Mouse (Mus musculus): ENCODE results near the gene Ly6g6c. TPM values are rescaled to one million over a fixed set of nuclear protein-coding genes. Genes with fewer than 3 reads are reported as not detected.

The Ly6g6c gene
- polyA plus RNA-seq (2014; fragmentation: Illumina TruSeq; extraction: RNeasy Lipid Tissue Mini Kit (QIAGEN cat#74804); ENCODE audit: low read depth, low replicate concordance) = not detected

DNA sequence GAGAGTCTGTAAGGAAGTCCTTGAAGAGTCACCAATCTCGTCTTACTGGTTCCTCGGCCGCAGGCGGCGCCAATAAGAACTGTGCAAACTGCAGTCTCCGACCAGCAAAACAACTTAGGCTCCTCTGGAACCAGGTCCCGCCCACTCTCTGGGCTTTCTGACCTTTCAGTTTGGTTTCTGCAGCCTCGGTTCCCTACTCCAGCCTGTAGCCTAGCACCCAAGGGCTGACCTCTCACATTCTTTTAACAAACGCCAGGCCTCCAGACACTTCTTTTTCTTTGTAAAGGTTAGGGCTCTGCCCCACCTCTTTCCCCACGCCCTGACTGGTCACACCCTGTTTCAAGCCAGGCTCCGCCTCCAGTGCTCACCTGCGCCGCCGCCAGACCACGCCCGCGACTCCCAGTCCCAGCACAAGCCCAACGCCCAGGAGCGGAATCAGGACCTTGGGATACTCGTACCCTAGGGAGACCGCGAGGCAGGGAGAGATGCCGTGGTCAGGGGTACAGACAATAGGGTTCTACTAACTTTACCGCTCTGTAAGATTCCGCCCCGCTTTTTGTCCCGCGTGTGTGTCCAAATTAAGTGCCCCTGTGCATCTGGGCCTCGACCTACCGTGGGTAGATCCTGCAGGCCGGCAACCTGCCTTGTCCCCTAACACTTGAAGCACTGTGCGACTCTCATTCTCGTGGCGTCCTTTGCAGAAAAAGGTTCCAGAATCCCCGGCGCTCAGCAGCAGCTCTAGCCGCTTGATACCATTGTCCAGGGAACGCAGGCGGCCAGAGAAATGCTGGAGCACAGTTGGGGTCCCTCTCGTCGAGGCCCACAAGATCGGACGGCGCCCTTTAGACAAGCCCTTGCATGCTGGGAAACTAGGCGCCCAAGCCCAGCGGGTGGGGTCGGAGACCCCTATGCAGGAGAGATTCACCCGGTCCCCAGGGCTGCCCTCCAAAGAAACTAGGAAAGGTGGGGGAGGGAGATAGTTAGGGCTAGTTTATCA is at the start of gene Ly6g6c:
Gene Ly6g6c (plus strand): TSS at position 438 of the 997 bp plus-strand sequence.

DNA sequence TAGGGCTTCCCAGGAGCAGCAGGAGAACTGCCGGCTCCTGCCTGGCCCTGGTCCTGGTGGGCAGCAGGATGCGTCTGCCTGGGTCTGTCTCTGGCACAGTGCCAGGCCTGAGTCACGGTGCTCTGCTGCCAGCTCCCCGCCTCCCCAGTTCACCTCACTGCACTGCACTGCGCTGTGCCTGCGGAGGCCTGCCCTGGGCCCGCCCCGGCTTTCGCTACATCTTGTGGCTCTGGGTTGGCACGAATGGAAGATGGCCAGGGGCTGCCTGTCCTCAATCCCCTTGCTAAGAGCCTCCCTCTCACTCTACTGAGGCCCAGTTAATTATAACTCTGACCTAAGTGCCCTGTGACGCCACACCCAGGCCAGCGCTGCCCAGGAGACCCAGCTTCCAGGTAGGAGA is 48.8 kb upstream of the Ly6g6c start, which contains the start of gene Vwa7:
Gene Vwa7 (plus strand): TSS at position 204 of the 400 bp plus-strand sequence.

DNA sequence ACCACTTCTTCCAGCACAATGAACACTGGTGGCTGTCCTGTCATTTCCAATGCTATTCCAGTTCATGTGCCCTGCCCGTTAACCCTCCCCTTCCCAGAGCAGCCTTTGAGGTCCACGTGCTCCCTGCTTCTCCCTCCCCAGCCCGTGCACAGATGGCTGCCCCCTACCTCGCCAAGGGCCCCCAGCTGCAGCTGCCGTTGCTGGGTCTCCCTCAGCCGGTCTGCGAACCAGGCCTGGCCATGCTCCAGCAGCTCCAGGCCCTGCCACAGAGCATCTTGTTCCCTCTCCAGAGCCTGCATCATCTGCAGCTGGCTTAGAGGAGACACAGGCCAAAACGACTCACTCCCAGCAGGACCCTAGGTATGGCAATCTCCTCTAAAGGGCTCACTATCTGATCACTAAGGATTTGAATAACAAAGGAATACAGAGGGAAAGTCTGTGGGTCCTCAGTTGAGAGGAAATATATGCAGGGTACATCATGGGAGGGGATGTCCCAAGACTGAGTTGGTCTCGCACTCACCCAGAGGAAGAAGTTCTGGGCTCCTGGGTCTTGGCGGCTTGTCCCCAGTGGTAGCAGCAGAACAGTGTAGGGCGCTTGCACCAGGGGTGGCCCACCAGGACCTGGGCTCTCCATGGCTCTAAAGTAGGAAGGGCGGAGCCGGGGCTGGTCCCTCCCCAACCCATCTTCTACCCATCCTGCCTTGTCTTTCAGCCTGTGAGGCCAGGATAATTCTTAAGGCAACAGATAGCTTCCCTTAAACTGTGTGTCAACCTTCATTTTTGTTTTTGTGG is 37.7 kb upstream of the Ly6g6c start, which contains the start of gene Sapcd1:
Gene Sapcd1 (minus strand): TSS at position 740 of the 792 bp plus-strand sequence.

DNA sequence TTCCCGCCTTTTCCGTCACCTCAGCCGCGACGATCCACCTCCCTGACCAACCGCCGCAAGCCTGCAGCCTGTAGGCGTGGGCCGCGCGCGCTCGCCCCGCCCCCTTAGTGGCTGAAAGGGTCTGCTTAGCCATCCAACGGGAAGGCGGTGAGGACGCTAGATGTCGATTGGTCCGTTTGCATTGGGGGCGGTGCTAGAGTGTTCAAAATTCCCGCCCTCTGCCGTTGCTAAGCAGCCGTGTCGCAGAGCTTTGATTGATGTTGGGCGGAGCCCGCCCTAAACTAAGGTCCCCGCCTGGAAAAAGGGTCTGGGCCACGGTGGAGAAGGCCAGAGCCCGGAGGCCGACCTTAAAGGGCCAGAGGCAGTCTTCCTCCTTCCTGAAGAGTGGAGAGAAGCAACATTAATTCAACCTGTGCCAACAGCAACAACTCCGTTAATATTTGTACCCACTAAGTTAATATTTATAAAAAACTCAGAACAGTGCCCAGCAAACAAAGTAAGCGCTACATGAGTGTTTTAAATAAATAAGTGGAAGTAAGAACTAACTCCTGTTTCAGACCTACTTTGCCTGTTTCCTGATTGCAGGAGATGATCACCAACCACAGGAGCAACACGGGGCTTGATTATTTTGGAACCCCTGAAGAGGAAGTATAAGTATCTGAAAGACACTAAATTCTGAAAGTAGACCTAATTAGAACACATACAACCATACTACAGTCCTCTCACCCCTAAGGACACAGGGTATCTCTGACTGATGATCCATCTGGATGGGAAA is 18.3 kb upstream of the Ly6g6c start, which contains the start of gene Msh5:
Gene Msh5 (minus strand): TSS at position 65 of the 775 bp plus-strand sequence.

DNA sequence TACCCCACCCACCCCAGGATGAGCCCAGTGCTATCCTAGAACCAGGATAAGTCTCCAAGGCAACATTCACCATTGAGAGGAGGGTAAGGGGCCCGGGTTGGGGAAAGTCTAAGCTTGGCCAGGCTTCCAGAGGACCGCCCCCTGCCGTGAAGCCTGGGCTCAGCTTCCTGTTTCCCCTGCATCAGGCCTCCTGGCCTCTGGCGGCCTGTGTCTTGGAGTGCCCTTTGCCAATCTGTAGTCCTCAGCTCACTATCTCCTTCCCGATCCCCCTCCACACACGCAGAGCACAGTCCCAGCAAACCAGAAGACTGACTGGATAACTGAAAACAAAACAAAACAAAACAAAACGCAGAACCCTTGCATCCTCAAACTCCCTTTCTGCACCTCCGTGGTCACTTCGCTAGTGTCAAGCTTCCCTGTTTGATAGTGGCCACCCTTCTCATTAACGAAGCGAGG is 15.6 kb upstream of the Ly6g6c start, which contains the start of gene Clic1:
Gene Clic1 (plus strand): TSS at position 406 of the 456 bp plus-strand sequence.

DNA sequence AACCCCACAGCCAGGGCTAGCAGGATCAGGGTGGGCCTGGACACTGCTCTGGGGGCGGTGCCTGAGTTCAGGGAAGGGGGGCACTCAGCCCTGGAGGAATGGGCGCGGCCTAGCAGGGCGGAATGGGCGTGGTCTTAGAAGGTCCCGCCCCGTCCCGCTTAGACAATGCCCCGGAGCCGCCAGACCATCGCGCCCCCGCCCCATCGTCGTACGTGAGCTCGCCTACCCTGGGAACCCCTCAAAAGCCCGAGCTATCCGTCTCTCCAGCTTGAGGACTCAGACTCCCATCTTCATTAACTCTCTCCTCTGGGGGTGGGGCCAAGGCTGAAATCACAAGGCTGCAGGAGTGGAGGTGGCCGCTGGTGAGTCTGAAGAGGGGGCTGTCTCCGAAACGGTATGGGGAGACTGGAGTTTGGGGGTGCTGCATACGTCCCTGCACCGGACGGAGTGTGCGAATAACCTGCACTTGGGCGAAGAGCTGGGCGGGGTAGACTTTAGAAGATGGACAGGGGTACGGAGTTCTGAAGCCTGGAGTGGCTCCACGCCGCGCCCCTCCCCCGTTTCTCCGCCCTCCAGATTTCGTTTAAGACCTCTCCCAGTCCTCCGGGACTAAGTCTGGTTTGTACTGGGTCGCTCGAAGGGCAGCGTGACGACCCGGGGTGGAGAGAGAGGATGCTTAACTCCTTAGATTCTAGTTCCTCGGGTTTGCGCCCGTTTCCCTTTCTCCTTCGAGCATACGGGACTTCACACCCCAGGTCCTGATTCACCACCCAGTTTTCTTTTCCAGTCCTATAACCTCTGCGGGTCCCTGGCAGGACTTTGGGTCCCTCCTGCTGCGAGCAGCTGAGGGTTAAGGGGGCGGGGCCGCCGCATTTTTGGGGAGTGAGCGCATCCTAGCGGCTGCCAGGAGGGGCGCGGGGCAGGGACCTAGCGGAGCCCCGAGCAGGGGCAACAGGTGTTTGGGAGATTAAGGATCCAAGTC is 6.0 kb upstream of the Ly6g6c start, which contains the start of gene Ddah2:
Gene Ddah2 (plus strand): TSS at position 125 of the 982 bp plus-strand sequence.

DNA sequence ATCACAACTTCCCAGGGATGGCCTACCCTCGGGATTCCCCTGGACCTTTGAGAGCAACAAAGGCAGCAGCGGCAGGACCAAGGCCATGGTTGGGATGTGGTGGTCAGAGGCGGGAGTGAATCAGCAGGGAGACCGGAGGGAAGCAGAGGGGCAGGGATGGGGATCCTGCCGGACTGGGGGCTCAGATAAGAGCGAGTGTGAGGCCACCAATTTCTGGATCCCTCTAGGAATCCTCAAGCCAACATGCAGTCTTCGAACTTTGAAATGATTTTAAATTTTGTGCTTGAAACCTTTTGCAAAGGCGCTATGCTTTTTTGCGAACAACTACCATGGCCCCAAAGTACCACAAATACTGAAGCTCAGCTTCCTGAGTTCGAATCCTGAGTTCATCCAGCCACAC is 896 bp downstream of the Ly6g6c start, which contains the start of gene Mpig6b:
Gene Mpig6b (minus strand): TSS at position 101 of the 400 bp plus-strand sequence.

DNA sequence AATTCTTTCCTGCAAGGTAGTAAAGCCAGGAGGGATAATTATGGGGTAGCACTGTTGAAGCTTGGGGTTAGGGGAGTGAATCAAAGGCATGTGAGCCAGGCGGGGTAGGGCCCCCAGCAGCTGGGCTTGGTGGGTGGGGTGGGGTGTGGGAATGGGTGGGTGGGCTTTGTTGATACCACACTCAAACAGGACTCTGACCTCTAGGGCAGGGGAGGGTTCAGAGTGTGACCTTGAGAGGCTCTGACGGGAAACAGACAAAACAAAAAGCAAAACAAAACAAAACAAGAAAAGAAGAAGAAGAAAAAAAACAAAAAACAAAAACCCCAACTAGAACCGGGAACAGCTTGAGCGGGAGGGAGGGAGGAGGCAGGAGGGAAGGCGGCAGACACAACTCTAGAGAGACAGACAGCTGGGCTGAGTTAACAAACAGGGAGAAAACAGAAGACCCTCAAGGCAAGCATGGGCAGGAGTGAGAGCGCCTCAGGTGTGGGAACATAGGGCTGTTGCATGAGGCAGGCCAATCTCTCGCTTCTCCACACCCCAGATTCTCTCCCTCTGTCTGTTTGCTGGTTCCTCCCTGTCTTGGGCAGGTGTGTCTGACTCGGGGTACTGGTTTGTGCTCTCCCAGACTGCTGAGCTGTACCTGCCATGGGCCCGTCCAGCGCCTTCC is 11.5 kb downstream of the Ly6g6c start, which contains the start of gene Ly6g6e:
Gene Ly6g6e (plus strand): TSS at position 396 of the 670 bp plus-strand sequence.

DNA sequence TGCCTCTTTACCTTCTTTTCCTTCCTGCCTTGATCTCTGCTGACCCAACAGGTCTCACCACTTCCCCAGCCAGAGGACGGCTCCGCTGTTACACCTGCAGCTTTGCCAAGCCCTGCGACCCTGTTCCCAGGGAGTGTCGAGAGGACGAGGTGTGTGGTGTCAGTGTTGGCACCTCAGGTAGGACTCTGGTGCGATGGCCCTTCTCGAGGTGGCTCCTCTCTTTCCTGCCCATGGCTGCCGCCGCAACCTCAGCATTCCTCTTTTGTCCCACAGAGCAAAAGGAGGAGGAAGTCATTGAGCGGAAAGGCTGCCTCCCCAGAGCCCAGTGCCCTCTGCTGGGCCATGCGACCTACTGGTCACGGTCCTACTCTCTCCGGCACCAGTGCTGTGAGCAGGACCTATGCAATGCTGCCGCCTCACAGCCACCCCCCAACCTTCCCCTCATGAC is 12.6 kb downstream of the Ly6g6c start, which contains the start of gene Ly6g6d:
Gene Ly6g6d (minus strand): TSS at position 280 of the 448 bp plus-strand sequence.

DNA sequence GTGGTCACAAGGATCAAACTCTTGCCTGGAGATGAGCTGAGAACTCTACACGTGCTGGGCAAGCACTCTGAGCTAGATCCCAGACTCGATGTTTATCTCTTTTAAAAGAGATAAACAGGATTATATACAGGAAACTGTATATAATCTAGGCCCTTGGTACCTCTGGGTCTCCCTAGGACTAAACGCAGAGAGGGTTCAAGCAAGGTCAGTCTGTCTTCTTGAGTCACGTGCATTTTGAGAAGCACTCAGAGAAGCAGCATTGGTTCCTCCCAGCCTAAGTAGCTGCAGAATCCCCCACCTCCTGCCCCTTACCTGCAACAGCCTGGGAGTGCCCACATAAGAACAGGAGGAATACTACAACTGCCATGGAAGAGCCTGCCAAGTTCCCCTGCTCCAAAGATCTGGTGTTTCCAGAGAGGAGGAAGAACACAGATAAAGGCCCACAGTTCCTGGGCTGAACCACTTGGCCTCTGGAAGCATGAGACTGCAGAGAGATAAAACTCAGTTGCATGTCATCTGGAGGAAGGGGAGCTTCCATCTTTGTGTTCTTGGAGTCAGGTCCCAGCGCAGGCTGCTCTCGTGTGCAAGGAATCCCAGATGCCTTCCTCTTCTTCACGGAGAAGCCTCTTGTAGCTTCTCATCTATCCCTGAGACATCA is 20.1 kb downstream of the Ly6g6c start, which contains the start of gene Ly6g6f:
Gene Ly6g6f (minus strand): TSS at position 403 of the 658 bp plus-strand sequence.

DNA sequence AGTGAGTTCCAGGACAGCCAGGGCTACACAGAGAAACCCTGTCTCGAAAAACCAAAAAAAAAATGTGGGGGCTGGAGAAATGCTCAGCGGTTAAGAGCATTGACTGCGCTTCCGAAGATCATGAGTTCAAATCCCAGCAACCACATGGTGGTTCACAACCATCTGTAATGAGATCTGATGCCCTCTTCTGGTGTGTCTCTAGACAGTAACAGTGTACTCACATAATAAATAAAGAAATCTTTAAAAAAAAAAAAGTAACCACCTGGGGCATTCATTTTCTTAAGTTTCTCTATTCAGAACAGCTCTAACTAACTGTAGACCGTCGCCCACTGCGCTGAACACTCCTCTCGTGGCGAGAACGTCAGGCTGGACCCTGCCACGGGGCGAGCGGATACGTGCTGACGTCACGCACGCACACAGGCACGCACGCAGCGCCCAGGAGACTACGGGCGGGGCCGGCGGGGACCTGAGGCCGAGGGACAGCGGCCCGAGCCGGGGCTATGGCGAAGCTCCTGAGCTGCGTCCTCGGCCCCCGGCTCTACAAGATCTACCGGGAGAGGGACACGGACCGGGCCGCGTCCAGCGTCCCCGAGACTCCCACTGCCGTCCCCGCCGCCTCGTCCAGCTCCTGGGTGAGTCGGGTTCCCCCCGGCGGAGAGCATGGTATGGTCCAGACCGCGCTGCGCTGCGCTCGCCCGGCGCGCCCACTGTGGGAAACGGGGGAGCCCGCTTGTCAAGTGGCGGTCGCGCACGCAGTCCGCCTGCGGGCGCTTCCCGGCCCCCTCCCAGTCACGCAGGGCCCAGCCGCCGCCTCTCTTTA is 23.8 kb downstream of the Ly6g6c start, which contains the start of gene Abhd16a:
Gene Abhd16a (plus strand): TSS at position 439 of the 820 bp plus-strand sequence.

DNA sequence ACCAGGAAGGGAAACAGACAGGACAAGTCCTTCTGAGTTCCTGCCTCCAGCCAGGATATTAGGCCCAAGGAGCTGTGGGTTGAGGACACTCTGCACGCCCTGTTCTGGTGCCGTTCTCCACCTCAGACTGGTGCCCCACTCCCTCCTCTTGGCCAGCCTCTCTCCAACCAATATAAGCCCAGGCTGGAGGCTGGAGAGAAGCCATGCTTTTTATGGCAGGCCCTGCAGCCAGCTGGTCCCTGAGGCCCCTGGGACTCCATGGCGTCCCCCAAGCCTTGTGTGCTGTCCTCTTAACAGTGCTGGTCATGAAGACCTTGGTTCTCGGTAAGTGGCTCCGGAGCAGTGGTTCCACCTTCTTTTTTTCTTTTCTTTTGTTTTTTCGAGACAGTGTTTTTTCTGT is 42.9 kb downstream of the Ly6g6c start, which contains the start of gene Ly6g5c:
Gene Ly6g5c (plus strand): TSS at position 183 of the 400 bp plus-strand sequence.

DNA sequence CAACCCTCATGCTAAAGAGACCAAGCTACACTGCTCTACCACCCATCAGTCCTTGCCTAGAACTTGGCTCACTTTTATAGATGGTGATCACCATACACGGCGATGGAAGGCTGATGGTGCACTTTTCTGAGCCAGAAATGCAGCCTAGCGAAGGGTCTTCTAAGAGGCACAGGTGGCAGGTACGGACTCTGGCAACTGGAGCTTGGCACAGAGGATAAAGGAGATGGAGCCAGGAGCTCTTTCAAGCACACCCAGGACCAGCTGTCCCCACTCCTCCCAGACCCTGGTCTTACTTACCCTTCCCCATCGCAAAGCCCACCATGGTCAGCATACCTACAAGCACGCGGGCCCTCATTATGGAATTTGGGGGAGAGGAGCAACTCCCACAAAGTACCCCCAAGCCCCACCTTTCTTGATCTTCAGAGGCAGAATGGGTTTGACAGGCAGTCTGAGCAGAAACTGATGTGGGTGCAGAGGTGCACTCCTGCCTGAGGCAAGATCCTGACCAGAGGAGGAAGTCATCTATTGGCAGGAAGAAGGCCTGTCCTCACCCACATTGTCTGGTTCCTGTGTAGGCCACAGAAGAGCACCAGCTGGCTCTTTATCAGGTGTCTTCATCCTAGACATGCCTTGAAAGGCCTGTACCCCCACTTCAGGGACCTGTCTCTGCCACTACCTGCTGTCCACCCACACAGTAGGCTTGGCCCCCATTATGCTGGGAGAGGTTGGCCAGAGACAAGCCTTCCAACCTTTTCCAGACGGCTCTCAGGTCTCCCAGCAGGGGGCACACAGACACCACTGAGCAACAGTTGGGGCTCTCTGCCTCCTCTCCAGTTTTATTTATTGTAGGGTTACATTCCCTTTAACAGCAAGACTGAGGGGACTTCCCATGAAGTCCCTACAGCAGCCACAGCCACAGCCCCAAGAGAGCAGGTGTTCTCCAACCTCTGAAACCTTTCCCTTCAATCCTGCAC is 50.1 kb downstream of the Ly6g6c start, which contains the start of gene Ly6g5b:
Gene Ly6g5b (minus strand): TSS at position 383 of the 974 bp plus-strand sequence.

